Mouse (Mus musculus) kidney, adult 2 months (tissue): ENCODE results near the gene Gm6034.

ENCODE experiments used
- CTCF ChIP-seq: fragments of 200-500 bp; conservative IDR thresholded peaks from 2 replicates; pipeline ENCODE4 v1.5.1; 2011; ENCODE audit warnings: low read depth, mild to moderate bottlenecking, control low read depth, low read length, moderate library complexity, mixed read lengths; ENCODE audit not compliant: insufficient read depth, insufficient read length
- POLR2A ChIP-seq: fragments of 200-500 bp; IDR thresholded peaks from one replicate; pipeline ENCODE4 v1.6.1; 2011; ENCODE audit warnings: low read depth, low read length, control low read depth

- TF ChIP-seq CTCF (no peak; the same call in 1 of the 2 replicates), POLR2A (no peak)
Measured at GRCm38 (mm10) chr17:35997713-35998510, 44.8 kb upstream of the Gm6034 start.
